Mouse (Mus musculus): Measurements from ENCODE around the gene Wwc1.

GRCm38 (mm10) chr11:35882777-35883176 lies 97.5 kb downstream of the Wwc1 start:
- no peak for TF ChIP-seq POLR2A (IDR thresholded peaks at IDR 0.05; ENCODE audit: insufficient read depth, low read depth, low read length)
- no peak for TF ChIP-seq CTCF (IDR thresholded peaks at IDR 0.05; ENCODE audit: insufficient read depth, low read depth, low read length)

Data from olfactory bulb, adult 2 months (tissue).